Mouse (Mus musculus) heart, postnatal 36 days (tissue): ENCODE data around the gene Snx33. TPM values are rescaled to one million over a fixed set of nuclear protein-coding genes. Genes with fewer than 3 reads are reported as not detected.
"Not testable (repeated sequence)": the region's sequence is repeated elsewhere in the genome, so short reads cannot be mapped to it uniquely, and the experiment has no call there.

Experiments
- DNase-seq, 2 experiments: peaks; one replicate each; pipeline ENCODE4 v3.0.0; 2021 to 2022
- intact Hi-C: fragments of 180-260 bp; cut with DNase I; formaldehyde crosslinking; loops from one replicate; pipeline ENCODE4 v1.15.1; 2025
- total RNA-seq, 2 experiments: library from RNA; stranded (reverse); gene quantifications; 2 replicates each; pipeline ENCODE4 v1.2.3; 2021

Snx33 gene
- total RNA-seq, 2 experiments from 2014 or later: 10.0 to 11.1 TPM

DNA sequence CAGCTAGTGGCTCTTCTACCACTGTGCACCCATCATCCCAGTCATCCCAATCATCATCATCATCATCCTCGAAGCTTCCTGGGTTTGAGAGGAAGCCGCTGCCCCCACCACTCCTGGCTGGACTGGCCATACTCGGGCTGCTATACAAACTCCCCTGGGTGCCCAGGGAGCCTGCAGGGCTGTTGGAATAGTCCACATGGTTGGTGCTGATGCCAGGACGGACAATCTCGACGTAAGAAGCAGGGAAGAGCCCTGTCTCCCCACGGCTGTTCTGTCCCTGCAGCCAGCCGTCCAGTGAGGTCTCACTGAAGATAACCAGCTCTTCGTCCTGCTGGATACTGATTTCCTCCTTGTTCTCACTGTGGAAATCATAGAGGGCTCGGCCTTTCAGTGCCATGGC is 1.8 kb downstream of the Snx33 start:
- no peak for DNase-seq
- intact Hi-C loops: loop anchor here (2.0 kb wide), 1 partner anchor 36 kb away; no protein-coding TSS in a partner anchor

DNA sequence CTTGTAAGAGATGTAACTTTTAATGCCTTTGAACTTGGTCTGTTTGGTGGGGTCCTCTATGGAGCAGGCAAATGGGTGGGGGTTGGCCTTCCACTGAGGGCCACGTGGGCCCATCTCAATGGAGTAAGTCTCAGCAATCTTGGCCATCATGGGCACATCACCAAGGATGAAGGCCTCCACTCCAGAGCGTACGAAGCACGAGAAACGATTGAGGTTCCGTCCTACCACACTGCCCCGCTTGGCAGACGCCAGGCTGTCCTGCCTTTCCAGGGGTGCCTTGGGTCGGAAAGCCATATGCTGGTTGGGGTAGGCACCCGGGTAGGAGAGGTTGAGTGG is 2.2 kb downstream of the Snx33 start:
- intact Hi-C loops: loop anchor here (2.0 kb wide), 1 partner anchor 35 kb away; no protein-coding TSS in a partner anchor
- no peak for DNase-seq

DNA sequence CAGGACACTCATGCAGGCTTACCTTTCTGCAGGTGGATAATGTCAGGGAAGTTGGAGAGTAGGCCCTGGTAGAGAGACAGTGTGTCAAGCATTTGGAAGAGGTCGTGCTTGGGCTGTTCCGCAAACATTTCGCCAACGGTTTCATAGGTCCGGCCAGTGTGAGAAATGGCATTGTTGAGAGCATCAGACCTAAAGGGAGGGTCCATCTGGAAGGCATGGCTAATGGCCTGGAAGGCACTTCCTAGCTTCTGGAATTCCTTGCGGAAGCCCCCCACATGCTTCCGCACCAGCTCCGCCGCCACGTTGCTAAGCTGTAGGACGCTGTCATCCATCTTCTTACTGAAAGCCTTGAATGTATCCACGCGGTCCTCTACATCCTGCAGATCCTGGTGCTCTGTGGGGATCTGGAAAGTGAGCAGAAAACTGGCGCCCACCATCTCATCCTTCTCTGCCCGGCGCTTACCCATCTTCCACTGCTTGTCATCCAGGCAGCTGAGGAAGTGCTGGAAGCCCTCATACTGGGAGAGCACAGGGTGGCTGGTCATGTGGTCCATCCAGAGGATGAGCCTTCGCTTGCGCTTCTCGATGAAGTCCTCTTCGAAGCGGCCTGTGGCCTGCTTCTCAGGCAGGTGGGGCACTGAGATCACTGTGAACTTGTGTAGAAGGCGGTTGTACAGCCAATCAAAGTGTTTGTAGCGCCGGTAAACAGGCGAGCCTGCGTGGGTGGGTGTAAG is 2.7 kb downstream of the Snx33 start:
- intact Hi-C loops: loop anchor here (2.0 kb wide), 1 partner anchor 35 kb away; no protein-coding TSS in a partner anchor
- peak in 1 of 2 experiments; percentile 41 for DNase-seq

DNA sequence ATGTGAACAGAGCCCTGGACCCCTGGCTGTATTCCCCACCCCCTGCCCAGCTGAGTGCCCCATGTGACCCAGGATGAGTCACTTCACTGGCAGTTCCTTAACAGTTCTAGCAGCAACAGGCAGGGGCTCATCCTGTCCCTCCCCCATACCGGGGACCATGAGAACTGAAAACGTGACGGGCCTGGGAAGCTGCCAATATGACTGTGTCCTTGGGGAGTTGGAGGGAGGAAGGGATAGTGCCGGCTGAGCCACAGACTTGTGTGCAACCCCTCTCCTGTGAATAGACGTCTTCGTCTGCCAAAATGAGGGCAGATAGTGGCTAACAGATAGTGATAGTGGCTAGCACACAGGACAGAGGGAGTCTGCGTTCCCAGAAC is 3.5 kb downstream of the Snx33 start:
- intact Hi-C loops: no loop called here
- peak; percentile 90 to 92 for DNase-seq

DNA sequence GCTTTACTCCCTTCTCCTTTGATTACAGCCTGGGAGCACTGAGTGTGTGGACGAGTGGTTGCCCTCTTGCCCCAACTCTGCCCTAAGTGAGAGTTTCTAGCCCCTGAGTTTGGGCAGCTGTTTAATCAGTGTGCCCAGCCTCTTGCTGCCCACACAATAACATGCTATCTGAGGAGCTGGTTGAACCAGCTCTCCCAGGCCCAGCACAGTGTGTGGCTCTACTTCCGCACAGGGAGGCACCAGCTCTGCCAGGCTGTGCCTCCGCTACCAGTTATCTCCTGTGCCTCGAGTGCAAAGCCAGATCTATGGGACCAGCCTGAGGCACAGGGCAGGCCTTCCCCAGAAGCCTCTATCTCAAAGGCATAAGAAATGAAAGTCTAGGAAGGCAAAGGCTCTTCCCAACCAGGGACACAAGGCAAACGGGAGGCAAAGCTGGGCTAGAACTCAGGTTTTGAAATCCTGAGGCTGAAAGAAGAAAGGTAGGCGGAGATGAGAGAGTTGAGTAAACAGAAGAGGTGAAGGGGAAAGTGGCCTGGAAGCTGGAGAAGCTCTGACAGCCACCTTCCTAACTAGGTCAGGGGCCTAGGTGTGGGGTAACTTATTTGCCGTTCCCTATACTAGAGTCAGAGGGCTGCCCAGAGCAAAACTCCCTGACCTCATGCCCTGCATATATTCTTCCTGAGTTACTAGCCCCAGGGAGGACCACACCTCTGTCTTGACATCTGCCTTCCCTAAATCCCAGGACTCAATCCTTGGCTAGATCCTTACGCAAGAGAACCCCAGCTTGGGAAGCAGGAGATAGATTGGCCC is 4.1 kb downstream of the Snx33 start:
- DNase-seq: no peak
- intact Hi-C loops: loop anchor here (2.0 kb wide), 1 partner anchor 27 kb away; no protein-coding TSS in a partner anchor

DNA sequence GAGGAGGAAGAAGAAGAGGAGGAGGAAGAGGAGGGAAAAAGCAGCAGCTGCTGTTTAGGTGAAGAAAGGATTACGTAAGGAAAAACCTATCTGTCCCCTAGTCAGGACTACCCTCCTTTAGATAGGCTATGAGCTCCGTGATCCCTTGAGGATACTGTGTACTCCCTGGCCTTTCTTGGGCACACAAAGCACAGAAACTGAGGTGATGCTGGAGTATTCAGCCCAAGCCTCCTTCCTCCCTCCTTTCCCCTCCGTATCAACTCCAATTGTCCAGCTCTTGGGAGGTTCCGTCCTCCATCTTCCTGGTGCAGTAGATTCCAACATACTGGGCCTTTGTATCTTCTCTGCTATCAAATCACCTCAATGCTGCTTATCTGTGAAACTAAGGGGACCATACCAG is 5.4 kb downstream of the Snx33 start:
- DNase-seq: no peak
- intact Hi-C loops: loop anchor here (2.0 kb wide), 1 partner anchor 26 kb away; no protein-coding TSS in a partner anchor

DNA sequence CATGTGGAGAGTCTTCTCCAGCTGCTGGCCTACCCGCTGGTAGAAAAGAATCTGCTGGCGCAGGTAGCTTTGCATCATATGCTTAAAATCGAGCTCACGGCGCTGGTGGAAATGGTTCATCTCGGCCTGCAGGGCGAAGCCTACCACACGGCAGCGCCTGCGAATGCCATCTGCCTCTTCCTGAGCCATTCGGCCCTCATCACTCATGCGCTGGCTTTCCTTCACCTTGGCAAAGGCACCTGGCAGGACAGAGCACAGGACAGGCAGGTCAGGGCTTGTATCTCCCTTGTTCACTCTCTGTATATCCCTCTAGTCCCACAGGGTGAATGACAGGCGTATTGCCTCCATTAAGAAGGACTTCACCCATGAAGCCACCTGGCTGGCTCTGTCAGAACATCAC is 9.7 kb downstream of the Snx33 start:
- intact Hi-C loops: no loop called here
- no peak for DNase-seq

DNA sequence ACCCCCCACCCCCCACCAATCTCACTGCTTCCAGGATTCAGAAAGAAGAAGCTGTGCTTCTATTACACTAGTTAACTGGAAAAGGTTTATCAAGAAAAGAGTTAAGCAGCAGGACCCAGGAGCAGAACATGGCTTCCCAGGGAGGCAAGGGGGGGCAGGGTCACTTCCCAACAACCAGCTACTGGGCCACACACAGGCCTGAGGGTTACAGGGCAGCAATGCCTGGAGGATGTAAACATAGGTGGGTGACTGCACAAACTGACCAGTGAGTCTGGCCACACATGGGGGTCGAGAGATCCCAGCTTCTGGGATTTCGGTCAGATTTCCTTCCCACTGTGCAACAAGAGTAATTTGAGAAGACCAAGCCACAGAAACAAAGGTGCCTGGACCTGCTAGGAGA is 11.0 kb downstream of the Snx33 start:
- intact Hi-C loops: no loop called here
- DNase-seq: no peak

DNA sequence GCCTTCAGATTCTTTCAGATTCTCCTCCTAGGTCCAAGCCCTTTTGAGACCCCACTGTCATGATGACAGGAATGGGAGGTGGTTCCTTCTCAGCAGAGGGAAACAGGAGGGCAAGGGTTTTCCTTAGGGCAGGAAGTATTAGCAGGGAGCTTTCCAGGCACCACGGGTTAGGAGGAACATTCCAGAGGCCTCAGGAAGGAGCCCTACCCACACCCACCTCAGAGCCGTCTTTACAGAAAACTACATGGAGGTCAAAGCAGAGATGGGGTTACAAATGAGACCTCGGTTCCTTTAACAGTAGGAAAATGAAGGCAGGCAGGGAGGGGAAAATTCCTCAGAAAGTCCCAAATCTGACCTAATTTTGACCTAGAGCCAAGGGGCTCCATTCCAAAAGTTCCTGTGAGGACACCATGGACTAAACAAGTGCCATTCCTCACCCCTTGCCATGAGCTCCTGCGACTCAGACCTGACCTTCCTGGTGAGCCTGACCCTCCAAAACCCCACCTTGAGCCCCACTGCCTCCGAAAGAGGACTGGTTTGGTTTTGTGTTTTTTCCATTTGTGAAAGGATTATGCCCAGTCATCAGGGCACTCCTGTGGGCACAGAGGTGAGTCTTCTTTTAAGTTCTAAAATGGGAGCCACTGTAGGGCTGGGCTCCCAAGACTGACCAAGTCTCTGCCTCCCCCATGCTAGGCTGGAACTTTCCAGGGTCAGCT is 12.3 kb downstream of the Snx33 start:
- intact Hi-C loops: no loop called here
- peak in 1 of 2 experiments; percentile 55 for DNase-seq

DNA sequence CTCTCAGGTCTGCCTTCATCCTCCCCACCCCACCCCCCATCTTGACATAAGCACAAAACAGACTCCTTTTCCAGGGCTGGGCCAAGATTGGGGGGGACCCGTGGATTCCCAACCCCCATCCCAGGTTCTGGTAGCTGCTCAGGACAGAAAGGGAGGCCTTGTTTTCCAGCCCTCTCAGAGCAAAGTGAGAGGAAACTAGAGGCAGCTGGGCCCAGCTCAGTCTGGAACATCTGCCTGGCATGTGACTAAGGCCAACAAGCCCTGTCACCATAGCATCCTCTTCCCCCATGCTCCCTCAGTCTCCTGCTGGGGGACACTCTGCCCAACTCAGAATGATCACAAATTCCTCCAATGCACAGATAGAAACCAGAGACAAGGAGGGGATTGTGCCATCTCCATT is 13.1 kb downstream of the Snx33 start:
- no peak for DNase-seq
- intact Hi-C loops: no loop called here

DNA sequence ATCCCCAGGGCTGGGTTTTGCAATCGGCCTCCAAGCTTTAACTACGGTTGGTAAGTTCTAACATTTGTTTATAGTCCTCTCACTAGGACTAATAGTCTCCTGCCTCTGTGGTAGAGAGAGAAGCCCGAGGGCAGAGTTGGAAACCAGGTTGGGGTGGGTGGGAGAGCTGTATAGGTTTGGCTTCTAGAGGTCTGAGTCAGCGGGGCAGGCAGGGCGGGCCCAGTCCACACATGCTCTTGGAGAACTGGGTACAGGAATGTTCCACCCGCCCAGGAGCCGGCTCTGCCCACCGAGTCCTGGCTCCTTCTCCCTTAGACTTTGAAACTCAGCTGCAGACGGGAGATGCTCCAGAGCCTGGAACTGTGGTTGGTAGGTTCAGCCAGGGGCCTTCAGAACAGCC is 14.2 kb downstream of the Snx33 start:
- no peak for DNase-seq
- intact Hi-C loops: no loop called here

DNA sequence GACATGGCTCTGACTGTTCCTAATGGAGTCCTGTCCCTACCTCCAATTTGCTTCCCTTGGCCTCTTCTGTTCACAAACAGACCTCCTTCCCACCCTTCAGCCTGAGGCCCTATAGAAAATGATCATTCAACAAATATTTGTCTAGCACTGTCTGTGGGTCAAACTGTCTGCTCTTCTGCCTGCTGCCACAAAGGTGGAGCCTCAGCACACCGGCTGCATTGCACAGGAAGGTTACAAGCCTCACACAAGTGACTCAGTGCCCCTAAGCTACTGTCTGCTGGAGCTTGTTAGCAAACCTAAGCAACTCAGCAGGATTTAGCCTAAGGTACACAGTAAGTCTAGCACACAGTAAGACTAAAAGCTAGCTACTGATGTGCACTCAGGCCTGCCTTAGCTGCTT is 17.2 kb downstream of the Snx33 start:
- intact Hi-C loops: no loop called here
- DNase-seq: no peak

DNA sequence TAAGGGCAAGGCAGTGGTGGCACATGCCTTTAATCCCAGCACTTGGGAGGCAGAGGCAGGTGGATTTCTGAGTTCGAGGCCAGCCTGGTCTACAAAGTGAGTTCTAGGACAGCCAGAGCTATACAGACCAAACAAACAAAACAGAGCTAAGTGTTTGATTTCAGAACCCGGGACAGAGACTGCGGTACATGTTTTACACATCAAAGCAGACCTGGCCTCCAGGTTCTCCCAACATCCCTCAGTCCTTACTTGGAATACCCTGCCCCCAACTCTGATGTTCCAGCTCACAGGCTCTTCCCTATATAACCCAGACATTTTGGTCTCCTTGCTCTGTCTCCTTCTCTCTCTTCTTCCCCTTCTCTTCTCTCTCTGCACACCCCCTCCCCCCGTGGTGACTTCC is 18.2 kb downstream of the Snx33 start:
- DNase-seq, intact Hi-C loops: not testable (repeated sequence)

DNA sequence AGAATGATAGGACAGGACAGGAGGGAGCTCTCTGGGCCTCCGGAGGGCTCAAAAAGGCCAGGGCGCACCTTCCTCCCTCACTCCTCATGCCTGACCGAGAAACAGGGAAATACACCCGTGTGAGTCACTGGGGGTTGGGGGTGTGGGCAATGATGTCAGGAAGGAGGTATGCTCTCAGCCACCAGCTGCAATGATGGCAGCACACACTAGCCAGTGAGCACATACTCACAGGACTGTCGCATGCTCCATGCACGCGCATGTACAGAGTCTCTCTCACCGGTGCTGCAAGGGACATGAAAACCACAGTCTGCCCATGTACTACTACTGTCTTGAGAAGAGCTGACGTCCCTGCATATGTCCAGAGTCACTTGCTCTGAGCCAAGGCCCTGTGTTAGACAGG is 20.6 kb downstream of the Snx33 start:
- DNase-seq: no peak
- intact Hi-C loops: no loop called here

DNA sequence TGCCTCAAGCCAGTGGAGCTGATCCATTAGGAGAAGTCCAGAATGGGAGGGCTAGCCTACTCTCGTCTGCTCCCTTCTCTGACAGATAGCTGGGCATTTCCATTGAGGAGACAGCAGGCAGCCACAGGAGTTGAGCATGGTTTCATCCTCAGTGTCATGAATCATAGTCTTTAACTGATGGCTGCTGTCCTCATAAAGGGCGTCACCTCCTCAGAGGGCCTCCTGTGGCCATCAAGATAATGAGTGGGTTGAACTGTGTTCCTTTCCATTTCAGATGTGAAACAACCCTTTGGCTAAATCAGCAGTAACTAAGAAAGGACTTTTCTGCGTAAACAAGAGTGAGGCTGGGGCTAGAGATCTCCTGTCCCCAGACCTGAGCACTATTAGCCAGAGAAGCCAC is 24.5 kb downstream of the Snx33 start:
- intact Hi-C loops: no loop called here
- DNase-seq: no peak

DNA sequence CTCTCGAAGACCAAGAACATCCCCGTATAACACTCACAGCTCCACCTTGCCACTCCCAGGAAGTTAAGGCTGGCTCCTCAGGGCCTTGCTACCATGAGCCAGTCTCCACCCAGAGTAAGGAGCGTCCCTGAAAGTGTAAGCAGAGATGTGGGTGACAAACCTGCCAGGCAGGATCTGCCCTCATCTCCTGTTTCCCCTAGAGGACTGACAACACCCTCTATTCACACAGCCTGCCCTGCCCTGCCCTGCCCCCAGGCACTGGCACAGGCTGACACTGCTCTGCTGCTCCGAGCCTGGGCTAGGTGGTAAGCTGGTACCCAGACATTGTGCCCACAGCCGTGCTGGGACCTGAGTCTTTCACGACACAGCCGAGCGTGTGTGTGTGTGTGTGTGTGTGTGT is 27.0 kb downstream of the Snx33 start:
- intact Hi-C loops: no loop called here
- DNase-seq: no peak

DNA sequence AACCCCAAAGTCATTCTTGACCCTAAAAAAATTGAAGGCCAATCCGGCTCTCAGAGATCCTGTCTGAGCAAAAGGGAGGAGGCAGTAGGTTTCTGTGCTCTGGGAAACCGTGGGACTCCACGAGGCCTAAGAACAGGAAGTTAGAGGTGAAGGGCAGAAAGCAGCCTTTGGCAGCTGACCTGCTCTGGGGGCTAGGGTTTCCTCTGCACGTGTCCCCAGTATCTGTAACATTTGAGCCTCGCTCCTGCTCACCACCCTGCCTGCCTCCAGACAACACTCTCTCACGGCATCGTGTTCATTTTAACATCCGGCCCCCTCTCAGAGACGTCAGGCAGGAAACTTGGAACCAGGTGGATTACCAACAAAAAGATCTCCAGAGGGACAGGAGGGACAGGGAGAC is 27.6 kb downstream of the Snx33 start:
- no peak for DNase-seq
- intact Hi-C loops: no loop called here

DNA sequence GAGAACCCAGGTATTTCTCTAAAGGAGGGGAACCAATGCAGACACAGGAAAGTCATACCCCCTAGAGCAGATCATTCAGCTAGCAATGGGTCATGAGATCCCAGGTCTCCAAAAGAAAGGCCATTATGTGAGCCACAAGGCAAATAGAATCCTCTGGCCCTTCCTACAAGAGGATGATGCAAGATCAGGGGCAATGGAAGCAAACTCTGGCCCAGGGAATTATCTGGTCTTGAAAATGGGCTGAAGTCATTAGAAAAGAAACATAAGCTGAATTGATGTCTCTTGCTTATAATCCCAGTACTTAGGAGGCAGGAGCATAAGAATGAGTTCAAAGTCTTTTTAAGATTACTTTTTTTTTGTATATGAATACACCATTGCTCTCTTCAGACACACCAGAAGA is 28.1 kb downstream of the Snx33 start:
- DNase-seq: no peak
- intact Hi-C loops: no loop called here

DNA sequence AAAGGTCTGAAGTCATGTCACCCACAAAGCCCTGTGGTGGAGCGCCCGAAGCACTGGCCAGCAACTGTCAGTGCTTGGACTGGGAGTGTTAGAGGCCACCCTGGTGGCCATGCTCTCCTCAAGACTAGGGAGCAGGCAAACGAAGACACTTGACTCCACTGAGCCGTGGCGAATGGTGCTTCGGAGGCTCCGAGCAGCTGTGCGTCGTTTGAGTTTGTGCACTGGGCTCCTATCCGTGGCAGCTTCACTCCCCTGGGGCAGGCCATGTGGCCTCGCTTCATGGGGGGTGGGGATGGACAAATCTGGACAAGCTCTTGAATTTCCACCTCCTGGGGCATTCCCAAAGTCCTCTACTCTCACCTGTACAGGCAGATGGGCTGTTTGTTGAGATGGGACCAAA is 28.8 kb downstream of the Snx33 start:
- DNase-seq: no peak
- intact Hi-C loops: no loop called here

DNA sequence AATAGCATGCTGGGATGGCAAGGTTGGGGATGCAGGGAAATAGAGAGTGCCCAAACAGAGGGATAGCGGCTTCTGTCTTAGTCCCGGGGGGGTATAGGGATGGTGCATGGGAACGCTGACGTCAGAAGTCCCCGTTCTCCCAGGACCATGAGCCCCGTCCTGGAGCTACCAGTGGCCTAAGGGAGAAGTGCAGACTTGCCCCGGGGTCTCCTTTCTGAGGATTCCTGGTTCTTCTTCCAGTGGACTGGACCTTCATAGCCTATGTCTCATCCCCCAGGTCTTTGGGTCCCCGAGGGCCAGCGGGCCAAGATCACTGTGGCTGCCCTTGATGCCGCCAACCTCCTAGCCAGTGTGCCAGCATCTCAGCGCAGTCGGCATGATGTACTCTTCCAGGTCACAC is 31.4 kb downstream of the Snx33 start:
- intact Hi-C loops: loop anchor here (2.0 kb wide), 1 partner anchor 26 kb away; no protein-coding TSS in a partner anchor
- DNase-seq: no peak

DNA sequence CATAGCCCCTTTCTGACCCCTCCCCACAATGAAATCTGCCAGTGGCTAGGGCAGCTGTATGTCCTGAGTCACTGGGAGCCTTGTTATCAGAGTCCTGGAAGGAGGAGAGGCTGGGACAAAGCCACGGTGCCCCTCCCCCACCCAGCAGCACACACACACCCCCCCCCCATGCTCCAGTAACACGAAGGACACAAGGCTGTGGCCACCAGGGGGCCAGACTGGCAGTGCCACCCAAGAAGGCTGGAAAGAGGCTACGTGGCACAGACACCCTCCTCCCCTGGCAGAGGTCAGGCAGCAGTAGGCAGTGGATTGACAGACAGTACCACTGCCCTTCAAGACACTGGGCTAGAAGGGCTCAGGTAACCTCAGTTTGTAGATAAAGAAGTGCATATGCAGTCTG is 34.2 kb downstream of the Snx33 start:
- intact Hi-C loops: loop anchor here (2.0 to 5.0 kb wide), 2 partner anchors 158 to 327 kb away; no protein-coding TSS in a partner anchor
- DNase-seq: no peak
